Mouse (Mus musculus) urinary bladder, adult 18-20 months (tissue): ENCODE data around the gene Hmg20b.
A peak's percentile ranks its signal among the peaks of the same experiment; 100 is the strongest.

Experiments used
- DNase-seq, 2 experiments: peaks; one replicate each; pipeline ENCODE4 v3.0.0; 2022; ENCODE audit warnings: low spot score in 2 of 2, mixed read lengths in 2 of 2

Gene Hmg20b

DNA sequence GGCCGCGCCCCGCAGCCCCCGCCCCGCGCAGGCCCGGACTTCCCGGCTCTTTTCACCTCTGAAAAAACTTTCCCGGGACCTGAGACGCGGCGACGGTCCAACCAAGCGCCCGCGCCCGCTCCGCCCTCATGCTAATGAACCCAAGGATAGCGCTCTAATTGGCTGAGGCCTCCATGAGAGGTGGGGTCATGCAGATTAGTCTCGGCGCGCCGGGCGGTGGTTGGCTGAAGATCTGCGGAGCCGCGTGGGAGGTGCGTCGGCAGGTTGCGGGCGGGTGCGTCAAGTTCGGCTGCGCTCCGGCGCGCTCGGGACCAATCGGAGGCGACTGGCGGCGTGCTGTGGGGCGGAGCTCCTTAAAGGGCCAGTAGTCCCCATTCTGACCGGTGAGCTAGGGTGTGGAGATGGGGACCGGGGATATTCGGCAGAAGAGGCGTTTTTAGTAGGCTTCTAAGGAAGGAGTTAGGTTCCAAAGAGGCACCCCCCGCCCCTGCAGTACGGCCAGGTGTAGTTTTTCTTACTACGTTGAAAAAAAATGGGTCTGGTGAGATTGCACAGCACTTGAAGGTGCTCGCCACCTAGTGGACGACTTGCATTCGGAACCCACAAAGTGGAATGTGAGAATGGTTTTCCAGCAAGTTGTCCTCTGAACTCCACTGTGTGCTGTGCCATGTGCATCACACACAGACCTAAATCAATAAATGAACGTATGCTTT is at the start of gene Hmg20b:
Gene Hmg20b, minus strand, starts transcription at position 130 of the 713 bp plus-strand sequence.
- DNase-seq = peak; percentile 94 to 99

DNA sequence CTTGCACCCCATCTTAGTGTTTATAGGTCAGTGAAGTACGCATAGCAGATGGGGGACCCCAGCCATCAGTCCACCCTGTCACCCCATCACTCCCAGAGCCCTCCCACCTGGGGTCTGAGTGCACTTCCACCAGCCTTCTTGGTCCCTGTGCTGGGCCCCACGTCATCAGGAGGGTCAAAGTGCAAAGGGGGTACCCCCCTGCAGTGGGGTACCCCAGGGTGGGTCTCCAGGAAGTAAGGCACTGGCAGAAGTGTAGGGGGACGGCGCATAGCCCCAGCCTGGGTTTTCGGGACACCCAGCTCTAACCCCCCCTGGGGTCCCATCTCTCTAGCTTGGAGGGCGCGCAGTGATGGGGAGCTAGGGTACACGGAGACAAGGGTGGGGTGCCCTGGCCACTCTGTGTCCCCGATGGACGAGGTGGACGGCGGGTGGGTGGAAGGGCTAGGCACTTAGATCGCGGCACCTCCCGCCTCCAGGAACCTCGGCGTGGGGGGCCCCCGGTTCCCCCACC is 49.6 kb upstream of the Hmg20b start:
- DNase-seq = no peak

DNA sequence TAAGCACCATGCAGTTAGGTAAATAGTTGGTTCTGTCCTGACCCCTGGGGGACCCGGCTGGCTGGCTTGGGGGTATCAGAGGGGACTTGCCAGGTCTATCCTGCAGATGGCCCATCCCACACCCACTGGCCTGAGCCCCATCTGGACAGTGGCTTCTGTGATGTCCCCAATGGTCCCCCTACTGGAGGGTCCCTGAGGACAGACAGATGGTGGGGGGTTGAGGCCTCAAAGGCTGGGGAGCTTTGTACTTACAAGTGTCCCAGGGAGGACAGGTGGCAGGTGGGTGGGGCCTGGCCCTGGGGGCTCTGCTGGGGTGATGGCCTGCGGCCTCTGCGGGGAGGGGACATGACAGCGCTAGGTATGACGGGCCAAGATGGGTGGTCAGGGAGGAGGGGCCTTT is 49.0 kb upstream of the Hmg20b start:
- no peak for DNase-seq

DNA sequence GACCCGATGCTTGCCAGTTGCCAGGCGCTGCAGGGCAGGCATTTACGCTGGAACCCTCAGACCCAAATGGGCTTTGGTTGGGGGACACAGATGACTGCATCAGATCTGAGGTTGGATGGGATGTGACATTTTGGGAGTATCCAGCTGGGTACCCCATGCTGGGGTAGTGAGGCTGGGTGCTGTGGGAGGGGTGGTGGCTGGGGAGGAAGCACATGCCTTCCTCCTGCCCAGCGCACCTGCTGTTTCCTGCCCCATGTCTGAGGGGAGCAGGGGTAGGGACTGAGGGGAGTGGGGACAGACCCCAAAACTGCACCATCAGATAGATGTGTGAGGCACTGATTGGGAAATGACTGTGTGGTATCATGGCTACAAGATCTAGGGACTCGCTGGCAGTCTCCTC is 46.5 kb upstream of the Hmg20b start:
- no peak for DNase-seq

DNA sequence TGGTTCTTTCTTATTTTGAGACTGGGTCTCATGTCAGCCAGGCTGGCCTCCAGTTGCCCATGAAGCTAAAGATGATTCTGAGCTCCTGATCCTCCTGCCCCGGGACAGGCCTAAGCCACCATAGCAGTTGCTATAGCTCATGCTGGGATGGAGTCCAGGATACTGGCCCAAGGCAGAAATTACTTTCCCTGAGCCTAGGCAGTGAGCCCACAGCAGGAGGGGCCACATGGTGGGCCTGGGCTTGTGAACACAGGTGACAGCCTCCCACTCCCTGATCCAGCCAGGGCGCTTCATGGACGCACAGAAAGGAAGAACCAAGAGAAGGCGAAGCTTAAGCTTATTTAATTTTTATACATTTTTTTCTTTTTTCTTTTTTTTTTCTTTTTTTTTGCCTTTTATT is 45.6 kb upstream of the Hmg20b start:
- DNase-seq = no peak

DNA sequence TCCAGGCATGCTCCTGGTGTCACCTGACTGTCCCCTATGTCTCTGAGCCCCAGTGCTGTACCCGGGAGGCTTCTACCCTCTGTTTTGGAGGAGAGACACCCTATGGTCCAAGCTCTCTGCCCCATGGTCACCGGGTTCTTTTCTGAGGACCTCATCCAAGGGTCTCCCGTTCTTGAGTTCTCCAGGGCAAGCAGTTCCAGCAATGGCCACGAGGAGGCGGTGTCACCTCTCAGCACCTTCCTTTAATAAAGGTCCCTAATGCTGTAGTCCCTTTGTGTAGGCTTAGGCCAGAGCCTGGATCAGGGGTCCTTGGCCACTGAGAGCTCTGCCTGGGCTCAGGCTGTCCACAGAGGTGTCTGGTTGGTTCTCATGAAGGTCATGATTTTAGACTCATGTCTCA is 44.8 kb upstream of the Hmg20b start:
- DNase-seq = no peak

DNA sequence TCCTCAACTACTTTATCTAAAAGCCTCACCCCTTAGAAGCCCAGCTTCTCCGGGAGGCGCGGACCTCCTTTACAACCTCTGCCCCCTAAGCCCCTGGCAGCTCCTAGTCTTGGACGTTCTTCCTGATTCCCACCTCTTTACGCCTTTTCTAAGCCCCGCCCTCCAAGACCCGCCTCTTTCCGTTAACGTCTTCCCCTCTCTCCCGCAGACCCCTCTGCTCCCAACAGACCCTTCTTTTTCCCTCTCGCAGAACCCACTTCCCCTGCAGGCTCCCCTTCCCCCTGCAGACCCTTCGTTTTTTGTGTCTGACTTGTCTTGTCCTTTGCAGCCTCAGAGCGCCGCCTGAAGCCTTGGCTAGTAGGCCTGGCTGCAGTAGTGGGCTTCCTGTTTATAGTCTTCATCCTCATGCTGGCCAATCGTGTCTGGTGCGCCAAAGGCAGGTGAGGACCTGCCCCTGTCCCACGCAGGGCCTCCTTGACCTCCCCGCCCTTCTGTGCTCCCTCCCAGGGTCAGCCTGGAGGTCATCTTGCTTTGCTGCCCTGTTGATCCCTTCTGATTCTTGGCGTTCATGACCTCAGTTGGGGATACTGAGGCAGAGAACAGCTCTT is 43.3 kb upstream of the Hmg20b start:
- no peak for DNase-seq

DNA sequence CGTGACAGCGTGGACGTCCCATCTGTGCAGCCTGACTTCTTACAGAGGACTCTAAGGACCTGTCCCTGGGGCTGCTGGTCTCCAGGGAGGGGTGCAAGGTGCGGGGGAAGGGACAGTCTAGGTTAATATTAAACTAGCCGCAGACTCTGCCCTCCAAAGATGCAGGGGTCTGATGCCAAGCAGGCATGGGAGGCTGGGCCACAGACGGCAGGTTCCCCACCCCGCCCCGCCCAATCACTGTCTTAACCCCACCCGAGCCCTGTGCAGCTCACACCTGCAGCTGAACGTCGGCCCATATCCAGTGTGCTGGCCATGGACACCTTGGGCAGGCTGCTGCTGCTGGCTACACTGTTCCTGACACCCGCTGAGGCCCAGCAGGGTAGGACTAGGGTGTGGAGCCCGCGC is 42.5 kb upstream of the Hmg20b start, which contains the start of gene Smim24:
Gene Smim24, plus strand, starts transcription at position 271 of the 405 bp plus-strand sequence.
- no peak for DNase-seq

DNA sequence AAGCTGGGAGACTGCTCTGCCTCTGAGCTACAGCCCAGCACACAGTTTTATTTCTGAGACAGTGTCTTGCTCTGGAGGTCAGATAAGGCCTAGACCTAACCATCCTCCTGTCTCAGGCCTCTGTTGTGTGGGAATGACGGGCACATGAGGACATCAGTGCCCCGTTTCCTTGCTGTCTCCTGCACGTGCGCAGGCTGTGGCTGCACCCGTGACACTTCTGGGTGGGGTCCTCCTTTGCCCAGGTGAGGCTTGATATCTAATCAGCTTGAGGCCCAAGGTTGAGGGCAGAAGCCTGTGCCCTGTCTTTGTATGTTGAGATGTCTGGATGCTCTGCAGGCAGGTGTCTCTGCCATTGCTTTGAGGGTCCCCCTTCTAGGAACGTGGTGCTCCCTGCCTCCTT is 42.0 kb upstream of the Hmg20b start:
- no peak for DNase-seq

DNA sequence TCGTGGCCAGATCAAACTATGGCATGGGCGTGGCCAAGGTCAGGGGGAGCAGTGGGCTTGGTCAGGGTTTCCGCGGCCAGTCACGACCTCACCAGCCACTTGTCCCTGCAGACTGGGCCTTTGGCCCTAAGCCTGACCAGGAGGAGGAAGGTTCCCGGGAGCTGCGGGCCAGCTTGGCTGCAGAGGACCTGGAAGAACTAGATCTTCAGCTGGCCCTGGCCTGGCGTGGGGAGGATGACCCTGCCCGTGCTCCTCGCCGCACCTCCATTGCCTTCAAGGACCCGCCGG is 40.3 kb upstream of the Hmg20b start:
- DNase-seq = no peak

DNA sequence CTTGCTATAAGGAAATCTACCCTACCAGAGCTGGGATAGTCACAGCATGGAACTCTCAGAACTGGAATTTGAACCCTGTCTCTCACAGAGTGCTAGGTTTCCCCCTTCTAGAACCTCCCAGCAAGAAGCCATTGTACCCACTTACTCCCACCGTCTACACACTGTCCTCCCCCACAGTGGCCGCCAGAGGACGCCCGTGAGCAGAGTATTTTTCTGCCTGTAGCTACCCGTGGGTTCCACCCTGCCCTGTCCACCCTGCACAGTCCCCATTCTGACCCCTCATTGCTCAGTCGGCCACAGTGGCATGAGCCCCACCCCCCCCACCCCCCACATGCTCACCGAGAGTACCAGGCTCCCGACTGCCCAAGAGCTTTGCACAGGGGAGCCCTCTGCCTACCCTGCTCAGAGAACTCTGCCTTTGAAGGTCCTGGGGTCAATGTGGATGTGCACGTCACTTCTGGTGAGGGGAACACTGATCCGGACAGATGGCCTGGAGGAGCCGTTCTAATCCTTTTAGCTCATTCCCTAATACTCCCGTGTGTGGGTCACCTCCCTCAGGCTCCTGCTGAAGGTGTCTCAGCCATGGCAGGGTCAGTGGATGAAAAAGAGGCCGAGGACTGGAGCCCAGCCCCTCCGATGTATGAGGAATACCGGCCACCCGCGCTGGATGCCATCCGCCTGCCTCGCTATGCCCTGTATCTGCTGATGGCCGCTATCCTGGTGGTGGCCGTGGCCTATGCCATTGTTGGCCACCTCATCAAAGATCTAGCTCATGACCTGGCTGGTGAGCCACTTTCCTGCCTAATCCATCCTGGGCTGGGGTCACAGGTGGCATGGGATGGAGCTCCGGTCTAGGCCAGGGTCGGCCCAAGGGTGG is 39.8 kb upstream of the Hmg20b start:
- DNase-seq = peak in 1 of 2 experiments; percentile 65

DNA sequence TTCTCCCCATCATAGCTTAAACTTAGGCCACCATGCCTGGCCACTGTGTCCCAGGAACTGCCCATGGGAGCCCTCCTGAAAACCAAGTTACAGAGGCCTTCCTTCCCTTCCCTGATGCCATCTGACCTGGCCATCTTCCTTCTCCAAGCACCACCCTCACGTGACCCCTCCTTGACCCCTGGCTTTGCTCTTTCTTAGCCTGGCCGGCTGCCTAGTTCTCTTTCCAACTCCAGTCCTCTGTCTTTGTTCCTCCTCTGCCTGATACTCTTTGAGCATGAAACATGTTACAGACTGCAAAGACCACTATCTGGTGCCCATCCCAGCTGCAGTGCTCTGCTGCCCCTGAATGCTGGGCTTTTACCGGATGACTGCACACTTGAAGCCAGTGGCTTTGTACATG is 39.1 kb upstream of the Hmg20b start:
- no peak for DNase-seq

DNA sequence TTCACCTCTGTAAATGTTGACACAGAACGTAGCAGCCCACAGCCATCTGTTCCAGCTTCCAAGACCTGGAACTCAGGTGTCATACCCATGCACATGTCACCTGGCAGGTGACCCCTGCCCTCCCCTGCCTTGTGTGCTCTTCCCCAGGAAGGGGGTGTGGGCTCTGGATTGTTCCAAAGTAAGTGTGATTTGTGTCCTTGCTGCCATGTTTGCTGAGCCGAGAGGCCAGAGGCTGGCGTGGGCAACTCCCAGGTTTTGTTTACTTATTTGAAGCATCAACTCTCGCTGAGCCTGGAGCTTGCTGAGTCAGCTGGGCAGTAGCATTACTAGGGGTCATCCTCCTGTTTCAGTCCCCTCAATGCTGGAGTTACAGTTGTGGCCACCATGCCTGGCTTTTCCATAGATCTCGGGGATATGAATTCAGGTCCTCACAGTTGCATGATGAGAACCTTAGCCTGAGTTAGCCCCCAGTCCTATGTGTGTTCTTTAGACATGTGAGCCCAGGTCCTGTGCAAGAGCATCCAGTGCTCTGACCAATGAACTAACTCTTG is 38.3 kb upstream of the Hmg20b start, which contains the start of gene Gm48552:
Gene Gm48552, plus strand, starts transcription at position 501 of the 551 bp plus-strand sequence.
- no peak for DNase-seq

DNA sequence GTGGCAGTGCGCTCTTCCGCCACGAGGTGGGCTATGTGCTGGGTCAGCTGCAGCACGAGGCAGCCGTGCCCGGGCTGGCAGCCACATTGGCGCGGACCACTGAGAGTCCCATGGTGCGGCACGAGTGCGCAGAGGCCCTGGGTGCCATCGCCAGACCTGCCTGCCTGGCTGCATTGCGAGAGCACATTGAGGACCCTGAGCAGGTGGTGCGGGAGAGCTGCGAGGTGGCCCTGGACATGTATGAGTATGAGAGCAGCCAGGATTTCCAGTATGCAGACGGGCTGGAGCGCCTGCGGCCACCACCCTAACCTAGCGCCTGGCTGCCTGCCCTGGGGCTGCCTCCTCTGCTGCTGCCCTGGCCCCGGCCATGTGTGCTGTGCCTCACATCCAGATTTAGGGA is 37.4 kb upstream of the Hmg20b start:
- no peak for DNase-seq

DNA sequence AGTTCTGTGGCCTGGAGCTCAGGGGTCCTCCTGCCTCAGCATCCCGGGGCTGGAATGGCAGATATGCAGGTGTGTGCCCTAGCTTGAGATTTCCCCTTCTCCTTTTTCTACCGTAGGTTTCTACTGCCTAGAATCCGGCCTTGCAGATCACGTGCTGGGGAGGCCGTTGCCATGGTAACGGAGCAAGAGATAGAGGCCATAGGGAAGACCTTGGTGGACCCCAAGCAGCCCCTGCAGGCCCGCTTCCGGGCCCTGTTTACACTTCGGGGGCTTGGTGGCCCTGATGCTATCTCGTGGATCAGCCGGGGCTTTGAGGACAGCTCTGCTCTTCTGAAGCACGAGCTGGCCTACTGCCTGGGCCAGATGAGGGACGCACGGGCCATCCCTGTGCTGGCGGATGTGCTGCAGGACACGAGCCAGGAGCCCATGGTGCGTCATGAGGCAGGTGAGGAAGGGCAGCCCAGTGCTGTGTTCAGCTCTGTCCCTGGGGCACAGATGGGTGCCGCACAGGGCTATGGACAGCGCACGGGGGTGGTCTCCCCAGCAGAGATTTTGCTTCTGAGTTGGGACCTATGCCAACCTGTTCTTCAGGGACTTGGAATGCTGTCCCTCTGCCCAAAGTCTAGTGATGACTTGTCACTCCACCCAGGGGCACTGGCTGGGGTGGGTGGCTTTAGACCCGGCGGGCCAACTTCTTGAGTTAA is 35.5 kb upstream of the Hmg20b start:
- no peak for DNase-seq

DNA sequence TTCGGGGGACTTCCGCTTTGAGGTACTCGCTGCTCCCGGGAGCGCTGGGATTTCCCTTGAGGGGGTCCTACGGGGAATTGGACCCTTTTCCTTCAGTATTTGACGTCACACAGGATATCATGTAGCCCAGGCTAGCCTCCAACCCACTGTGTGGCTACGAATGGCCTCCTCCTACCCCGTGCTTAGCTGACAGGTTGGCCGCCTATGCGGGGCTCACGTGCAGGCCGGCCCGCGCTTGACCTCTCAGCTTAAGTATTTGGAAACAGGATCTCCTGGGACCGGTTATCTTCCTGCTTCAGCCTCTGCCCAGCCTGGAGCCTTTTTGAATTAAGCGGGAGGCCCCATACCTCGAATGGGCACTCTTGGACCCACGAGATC is 34.3 kb upstream of the Hmg20b start:
- DNase-seq = no peak

DNA sequence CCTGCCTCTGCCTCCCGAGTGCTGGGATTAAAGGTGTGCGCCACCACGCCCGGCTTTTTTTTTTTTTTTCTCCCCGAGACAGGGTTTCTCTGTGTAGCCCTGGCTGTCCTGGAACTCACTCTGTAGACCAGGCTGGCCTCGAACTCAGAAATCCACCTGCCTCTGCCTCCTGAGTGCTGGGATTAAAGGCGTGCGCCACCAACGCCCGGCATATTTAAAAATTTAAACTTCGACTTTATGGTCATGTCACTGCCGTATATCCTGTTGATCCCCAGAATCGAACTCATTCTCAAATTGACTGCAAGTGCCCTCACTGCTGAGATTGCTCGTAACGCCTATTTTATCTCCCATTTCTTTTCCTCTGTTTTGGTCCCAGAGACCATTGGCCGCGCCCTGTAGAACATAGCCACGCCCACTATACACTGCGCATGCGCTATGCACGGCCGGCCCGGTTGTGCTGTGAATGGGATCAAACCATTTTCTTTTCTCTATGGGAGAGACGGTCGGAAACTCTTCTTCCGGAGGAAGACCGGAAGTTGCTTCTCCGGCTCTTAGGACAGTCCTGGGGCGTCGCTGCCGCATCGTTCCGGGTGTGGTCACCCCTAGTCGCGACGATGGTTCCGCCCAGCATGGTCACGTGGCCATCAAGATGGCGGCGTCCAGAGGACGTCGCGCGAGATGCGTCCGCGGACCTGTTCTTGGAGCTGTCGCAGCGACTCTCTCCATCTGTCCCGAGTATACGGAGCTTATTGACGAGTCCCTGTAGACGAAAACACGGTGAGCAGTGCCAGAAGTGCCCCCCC is 33.7 kb upstream of the Hmg20b start, which contains the start of the genes Dohh and Gm48551:
Gene Dohh, plus strand, starts transcription at position 627 of the 803 bp plus-strand sequence.
Gene Gm48551, plus strand, starts transcription at position 665 of the 803 bp plus-strand sequence.
- DNase-seq = peak; percentile 98 to 99

DNA sequence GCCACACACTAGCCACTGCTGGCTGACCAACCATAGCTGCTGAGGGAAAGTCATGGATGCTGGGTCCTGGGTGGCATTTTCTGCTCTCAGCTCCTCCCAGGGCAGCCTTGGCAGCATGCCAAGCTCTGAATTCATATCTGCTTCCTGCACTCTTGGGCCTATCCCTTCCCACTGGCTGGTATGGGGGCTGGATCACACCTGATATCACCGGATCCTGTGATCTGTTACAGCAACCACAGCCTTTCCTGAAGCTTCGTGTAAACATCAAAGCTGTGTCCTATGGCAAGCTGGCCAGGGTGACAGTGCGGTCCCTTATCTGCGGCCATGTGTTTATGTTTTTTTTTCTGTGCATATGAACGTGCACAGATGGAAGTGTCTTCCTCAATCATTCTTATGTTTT is 31.8 kb upstream of the Hmg20b start:
- no peak for DNase-seq

DNA sequence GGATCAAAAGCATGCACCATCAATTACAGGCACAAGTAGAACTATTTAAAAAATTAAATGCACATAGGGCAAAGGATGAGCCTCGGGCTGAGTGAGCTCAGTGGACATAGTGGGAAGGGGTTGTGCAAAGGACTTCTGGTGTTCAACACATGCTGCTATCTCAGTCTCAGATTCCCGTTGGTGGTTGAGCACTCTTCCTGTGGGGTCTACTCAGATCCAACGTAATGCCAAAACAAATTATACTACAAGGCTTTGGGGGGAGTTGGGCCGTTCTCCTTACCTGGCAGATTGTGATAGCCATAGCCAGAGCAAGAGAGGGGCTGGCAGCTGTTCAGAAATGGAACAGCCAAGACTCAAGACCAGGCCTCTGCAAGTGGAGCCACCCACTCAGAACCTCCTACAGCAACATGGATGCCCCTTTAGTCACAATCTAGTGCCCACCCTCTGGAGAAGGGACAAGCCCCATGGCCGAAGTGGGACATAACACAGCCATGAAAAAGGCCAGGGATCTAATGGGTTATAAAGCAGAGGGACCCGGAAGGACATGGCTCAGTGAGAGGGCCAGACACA is 29.6 kb upstream of the Hmg20b start:
- no peak for DNase-seq

DNA sequence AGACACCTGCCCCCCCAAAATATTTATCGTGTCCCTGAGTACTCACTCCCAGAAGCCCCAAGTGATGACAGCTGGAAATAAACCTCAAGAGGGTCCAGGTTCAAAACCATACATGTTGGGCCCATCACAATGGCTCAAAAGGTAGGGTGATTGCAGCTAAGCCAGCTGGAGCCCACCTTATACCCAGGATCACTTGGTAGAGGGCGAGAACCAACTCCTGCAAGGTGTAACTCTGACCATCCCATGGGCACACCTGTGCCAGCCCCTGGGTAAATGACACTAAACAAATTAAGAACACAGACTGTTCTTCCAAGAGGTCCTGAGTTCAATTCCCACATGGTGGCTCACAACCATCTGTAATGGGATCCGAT is 28.9 kb upstream of the Hmg20b start:
- no peak for DNase-seq
